Mouse (Mus musculus) testis, adult 2 months (tissue): ENCODE results near the gene Gm42715.

ENCODE experiments used
- CTCF ChIP-seq: fragments of 200-500 bp; IDR thresholded peaks from 2 replicates; pipeline ENCODE4 v1.5.1; 2012; ENCODE audit warnings: low read depth, mild to moderate bottlenecking, inconsistent platforms, low read length, moderate library complexity; ENCODE audit not compliant: control insufficient read depth, insufficient read depth, insufficient replicate concordance
- POLR2A ChIP-seq: fragments of 200-500 bp; IDR thresholded peaks from 2 replicates; pipeline ENCODE4 v1.6.1; 2012; ENCODE audit warnings: low read depth, mild to moderate bottlenecking, inconsistent platforms, low read length, moderate library complexity; ENCODE audit not compliant: control insufficient read depth

GRCm38 (mm10) chr7:127471646-127472010, 47.8 kb upstream of the Gm42715 start:
- no peak for TF ChIP-seq POLR2A
- TF ChIP-seq CTCF = no peak
